Mouse (Mus musculus) liver (tissue): ENCODE measurements at regions not wholly inside any gene's neighbourhood (a gene's known extent, or its start where the extent isn't known, plus 50 kb on each side); places are given as distances from the start of the nearest gene placed in this dataset.

Experiments
- DNase-seq: peaks from one replicate; pipeline ENCODE4 v3.0.0-alpha.2; 2020; ENCODE audit warnings: mixed read lengths

DNA sequence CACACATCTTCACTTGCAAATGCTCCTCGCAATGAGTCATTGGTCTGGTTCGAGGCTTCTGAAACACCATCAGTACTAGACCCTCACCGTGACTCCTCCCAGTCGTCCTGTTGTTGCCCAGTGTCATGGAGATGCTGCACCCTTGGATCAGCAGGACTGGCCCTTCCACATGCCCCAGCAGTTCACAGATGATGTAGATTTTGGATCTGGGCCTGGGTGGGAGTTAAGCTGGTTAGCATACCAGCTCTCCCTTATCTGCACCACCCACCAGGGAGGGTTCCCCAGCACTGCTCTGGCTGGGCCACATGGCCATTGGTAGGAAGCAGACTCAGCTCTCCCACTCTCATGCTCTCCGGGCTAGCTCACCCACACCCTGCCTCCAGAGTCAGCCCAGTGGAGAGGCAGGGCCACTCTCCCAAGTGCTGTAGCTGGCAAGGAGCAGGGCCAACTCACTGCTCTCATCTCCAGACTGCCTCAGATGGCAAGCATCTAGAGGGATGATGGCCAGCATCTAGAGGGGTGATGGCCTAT is 60.8 kb upstream of the Thy1 start:
- no peak for DNase-seq

DNA sequence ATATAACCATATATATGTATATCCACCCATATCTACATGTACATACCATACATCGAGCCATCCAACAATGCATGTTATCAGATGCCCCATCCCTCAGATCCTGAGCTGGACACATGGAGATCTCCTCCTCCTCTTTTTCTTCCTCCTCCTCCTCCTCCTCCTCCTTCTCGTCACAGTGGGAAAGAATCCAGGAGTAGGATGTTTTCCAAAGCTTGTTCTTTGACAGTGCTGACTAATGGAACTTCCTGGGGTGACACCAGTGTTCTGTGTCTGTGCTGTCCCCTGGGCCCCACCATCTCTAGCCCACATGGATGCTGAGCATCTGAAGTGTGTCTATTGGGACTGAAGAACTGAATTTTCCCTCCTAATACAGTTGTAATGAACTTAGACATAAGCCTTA is 60.0 kb upstream of the Thy1 start:
- no peak for DNase-seq

DNA sequence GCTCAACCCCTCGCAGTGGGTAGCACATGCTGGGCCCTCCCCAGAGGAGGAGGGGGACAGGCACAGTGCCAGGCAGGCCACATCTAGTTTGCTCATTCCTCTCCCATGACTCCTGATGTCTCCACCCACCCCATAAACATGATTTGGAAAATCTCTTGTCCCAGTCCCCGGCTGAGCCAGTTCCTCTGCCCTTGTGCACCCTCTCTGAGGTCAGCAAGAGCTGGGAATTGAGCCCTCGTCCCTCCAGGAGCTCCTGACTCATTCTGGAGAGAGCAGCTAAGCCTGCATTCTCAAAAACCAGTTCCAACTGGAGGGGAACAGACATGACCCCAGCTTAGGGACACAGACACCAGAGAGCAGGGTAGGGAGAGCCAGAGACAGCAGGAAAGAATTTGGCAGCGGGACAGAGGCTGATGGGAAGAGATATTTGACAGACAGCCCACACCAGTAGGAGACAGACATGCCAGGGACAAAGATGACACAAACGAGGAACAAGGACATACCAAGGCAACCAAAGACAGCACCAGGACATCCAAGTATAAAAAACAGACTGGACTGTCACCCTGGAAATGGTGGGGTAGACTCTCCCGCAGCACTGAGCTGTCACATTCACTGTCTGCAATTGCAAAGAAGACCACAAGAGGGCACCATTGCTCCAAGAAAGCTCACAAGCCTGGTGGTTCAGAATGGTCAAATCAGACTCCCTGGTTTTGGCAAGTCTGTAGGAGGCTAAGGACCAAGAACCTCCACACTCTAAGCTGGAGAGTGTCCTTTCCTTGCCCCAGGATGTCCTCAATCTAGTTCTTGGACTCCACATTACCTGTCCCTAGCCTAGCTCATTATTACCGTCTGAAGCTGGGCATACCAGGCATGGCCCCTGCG is 58.8 kb upstream of the Thy1 start:
- peak; percentile 65 for DNase-seq

DNA sequence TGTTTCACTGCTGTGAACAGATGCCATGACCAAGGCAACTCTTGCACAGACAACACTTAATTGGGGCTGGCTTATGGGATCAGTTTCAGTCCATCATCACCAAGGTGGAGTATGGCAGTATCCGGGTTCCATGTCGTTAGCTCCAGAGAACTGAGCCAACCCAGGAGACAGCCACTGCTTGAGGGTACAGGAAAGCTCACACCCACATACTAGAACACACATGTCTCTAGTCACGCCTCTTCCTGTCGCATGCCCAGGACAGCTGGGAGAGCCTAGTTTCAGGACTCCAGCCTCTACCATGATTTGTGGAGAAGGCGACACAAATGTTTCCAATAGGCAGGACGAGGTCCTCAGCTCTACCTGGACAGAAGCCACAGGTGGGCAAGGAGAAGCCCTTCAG is 55.2 kb upstream of the Thy1 start:
- DNase-seq, result no peak

DNA sequence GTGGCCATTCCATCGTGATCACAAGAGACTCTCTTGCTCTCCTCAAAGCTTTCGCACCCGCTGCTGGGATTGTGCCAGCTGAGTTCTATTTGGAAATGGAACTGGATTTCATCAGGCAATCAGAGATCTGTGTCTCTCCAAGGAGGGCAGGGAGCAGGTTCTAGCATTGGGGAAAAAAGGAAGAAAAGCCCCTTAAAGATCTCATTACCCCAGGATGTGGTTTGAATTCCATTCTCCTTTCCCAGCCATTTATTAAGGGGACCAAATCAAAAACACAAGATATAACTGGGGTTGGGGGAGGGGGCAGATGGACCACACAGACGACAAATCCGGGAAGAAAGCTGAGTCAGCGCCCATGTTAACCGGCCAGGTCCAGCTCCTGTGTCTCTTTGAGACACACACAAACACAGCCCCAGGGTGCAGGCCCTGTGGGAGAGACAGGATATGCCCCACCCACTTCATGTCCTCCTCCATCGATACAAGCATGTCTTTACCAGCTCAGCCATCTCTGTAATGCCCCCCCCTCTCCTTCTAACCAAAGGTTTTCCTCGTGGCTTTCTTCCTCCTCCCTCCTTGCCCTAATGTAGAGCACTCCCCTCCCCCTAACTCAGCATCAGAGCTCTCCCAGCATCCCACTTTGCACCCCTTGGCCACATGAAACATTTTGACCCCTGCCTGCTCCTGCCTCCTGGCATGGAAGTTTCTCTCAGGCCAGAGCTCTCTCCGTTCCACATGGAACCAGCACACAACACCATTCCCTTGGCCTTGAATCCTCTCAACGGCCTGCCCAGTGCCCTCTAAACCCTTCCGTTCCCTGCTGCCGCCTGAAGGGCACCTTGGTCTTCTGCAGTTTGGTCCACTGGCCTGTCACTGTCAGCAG is 54.0 kb upstream of the Thy1 start:
- DNase-seq, result no peak

DNA sequence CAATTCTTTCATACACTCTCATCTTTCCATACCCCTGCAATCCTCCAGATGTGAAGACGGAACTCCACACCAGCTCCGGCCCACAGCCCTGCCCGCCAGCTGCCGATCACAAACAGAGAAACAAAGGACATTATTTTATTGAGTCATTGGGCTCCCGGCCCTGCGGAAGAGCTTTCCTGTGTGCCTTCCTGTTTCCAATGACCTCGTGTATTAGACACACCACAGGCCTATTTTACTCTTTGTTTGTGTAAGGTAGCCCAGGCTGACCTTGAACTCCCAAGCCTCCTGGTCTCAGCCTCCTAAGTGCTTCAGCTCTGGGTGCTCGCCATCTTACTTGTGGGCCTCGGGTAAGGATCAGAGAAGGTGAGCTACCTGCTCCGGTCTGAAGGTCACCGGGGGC is 53.1 kb upstream of the Thy1 start:
- no peak for DNase-seq

DNA sequence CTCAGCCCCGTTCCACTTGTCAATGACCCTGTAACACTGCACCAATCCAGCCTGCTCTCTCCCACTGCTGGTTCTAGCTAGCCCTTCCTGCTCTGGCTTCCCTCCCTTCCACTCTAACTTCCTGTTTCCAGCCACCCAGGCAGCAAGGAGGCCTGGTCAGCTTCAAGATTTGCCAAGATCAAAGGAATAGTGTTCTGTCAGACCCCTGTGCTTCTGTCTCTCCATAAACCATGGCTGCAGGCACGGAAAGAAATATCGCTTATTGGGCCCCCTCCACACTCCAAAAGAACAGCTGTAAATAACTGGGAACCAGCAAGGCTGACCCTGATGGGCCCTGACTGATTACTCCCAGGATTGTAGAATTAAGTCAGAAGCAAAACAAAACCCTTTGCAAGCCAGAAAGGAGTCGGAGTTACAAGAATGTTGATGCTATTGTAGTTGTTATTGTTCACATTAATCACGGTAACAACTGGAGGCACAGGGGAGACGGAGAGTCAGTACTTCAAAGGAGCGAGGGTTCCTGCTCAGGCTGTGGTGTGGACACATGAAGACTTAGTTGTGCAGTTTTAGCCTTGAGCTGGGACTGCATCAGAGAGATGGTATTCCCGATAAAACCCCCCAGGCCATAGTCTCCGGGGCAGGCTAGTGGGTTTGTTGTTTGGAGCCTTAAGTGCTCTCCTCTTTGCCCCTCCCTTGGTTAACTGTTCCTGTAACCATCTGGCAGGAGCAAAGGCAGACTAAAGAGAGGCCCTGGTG is 49.8 kb upstream of the Thy1 start:
- peak; percentile 11 for DNase-seq
